12 mouse cellular contexts compared by ENCODE assay signal in genomic region chr10:25219901-25220495, GRCm38 (mm10).
A peak's percentile ranks its signal among the peaks of the same experiment; 100 is the strongest.
DNase-seq lines count a peak whose midpoint lies in the region; ATAC-seq lines count a peak whose summit lies in the region.
"Had no signal": no experiment of that assay in that cellular context is flagged by ENCODE, and none has a peak within 500 bp of the region (broad histone marks: within the 10 kb centered on the region; RNA-seq: fewer than 3 reads in every experiment).

No protein-coding gene starts in this region.

- H3K4me3 ChIP-seq in hindbrain, embryonic 14.5 days (replicated peaks; ENCODE audit: low read length): no peak overlapping the region
- no peak overlapping the region for H3K4me3 ChIP-seq in hindbrain, embryonic 10.5 days
- H3K4me3 ChIP-seq: forebrain, embryonic 10.5 days; left cerebral cortex, adult 2 months; limb, embryonic 10.5 days had no signal

- no peak for DNase-seq in cerebellum, postnatal 14 days
- no peak for DNase-seq in hindbrain, embryonic 14.5 days (ENCODE audit: low spot score)
- DNase-seq in hindbrain, embryonic 10.5 days (ENCODE audit: low spot score): no peak
- DNase-seq in left cerebral cortex, postnatal 4 days: peak; percentile 5
- no peak for DNase-seq in left cerebral cortex, postnatal 36 days (ENCODE audit: low spot score in 2 of 2)
- DNase-seq: thymus, adult 18-20 months had no signal

- intact Hi-C loops in left cerebral cortex, postnatal 4 days (cut with DNase I): loop anchor here (2.0 kb wide), 1 partner anchor 259 kb away; no protein-coding TSS in a partner anchor
- intact Hi-C loops in left cerebral cortex, postnatal 36 days (cut with DNase I): loop anchor here (2.0 kb wide), 2 partner anchors 259 to 351 kb away; partner anchors contain the start of gene Med23

- no peaks in the 10 kb centered on the region for H3K9me3 ChIP-seq in hindbrain, embryonic 14.5 days (ENCODE audit: control insufficient read depth, low read length)
- H3K9me3 ChIP-seq in hindbrain, embryonic 10.5 days: no peaks in the 10 kb centered on the region
- H3K9me3 ChIP-seq: forebrain, embryonic 10.5 days; limb, embryonic 10.5 days had no signal

- H3K36me3 ChIP-seq in hindbrain, embryonic 14.5 days (replicated peaks; ENCODE audit: control insufficient read depth, insufficient read depth): no peaks in the 10 kb centered on the region
- H3K36me3 ChIP-seq in hindbrain, embryonic 10.5 days: no peaks in the 10 kb centered on the region
- H3K36me3 ChIP-seq: forebrain, embryonic 10.5 days; limb, embryonic 10.5 days had no signal

- no peaks in the 10 kb centered on the region for H3K27me3 ChIP-seq in hindbrain, embryonic 14.5 days (ENCODE audit: control insufficient read depth, insufficient read depth, low read length)
- H3K27me3 ChIP-seq in hindbrain, embryonic 10.5 days (ENCODE audit: insufficient read depth, poor library complexity, severe bottlenecking): no peaks in the 10 kb centered on the region

- no peak overlapping the region for H3K9ac ChIP-seq in hindbrain, embryonic 14.5 days

- WGBS in hindbrain, embryonic 14.5 days: 68% methylated on average over 15 of the region's 15 CpGs
- 74% methylated on average over 15 of the region's 15 CpGs for WGBS in hindbrain, embryonic 10.5 days

- peak; percentile 15; the same call in 1 of the 2 replicates for ATAC-seq in cerebellum, adult (ENCODE audit: insufficient number of reproducible peaks, low FRiP score, low TSS enrichment)
- ATAC-seq in hindbrain, embryonic 14.5 days (ENCODE audit: low FRiP score): peak; percentile 29; the same call in 1 of the 2 replicates
- ATAC-seq in inflammation-experienced regulatory T-cells, adult 6 months: no peak

- H3K4me1 ChIP-seq in hindbrain, embryonic 14.5 days (replicated peaks; ENCODE audit: control insufficient read depth, insufficient read depth, low read length): no peaks in the 10 kb centered on the region
- 0 out of 2 replicates have a peak, but pooled peaks cover 3% of the 10 kb centered on the region for H3K4me1 ChIP-seq in hindbrain, embryonic 10.5 days (replicated peaks)

- no peak overlapping the region for H3K4me2 ChIP-seq in hindbrain, embryonic 14.5 days (replicated peaks)

- no peak overlapping the region for H3K27ac ChIP-seq in hindbrain, embryonic 14.5 days
- H3K27ac ChIP-seq in hindbrain, embryonic 10.5 days: no peak overlapping the region
- H3K27ac ChIP-seq: forebrain, embryonic 10.5 days; kidney, postnatal 0 days; left cerebral cortex, adult 2 months; limb, embryonic 10.5 days had no signal
